11 mouse cellular contexts compared by ENCODE assay signal in the genomic region with DNA sequence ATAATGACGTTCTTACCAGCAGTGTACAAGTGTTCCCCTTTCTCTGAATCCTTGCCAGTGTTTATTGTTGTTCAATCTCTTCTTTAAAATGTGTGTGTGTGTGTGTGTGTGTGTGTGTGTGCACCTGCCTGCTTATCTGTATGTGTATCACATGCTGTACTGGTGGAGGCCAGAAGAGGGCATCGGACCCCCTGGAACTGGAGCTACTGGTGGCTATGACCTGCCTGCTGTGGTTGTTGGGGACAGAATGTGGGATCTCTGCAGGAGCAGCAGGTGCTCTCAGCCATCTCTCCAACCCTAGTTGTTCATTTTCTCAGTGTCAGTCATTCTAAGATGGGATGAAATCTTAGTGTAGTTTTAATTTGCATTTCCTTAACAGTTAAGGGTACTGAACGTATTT.
A peak's percentile ranks its signal among the peaks of the same experiment; 100 is the strongest.
DNase-seq lines count a peak whose midpoint lies in the region; ATAC-seq and TF ChIP-seq lines count a peak whose summit lies in the region.
"Had no signal": no experiment of that assay in that cellular context is flagged by ENCODE, and none has a peak within 500 bp of the region (broad histone marks: within the 10 kb centered on the region; RNA-seq: fewer than 3 reads in every experiment).

No protein-coding gene starts in this region.

- H3K9me3 ChIP-seq in liver, embryonic 14.5 days (ENCODE audit: control insufficient read depth, low read length) = no peaks in the 10 kb centered on the region
- H3K9me3 ChIP-seq in CH12.LX (replicated peaks; ENCODE audit: low read length) = peaks cover 16% of the 10 kb centered on the region
- H3K9me3 ChIP-seq: limb, embryonic 12.5 days had no signal

- peak; percentile 48 for TF ChIP-seq CTCF in liver, embryonic 14.5 days (IDR thresholded peaks at IDR 0.05; ENCODE audit: low read depth)
- peak in 1 of 2 experiments; percentile 34; a peak in 1 of 4 replicates for TF ChIP-seq CTCF in CH12.LX (conservative IDR thresholded peaks at IDR 0.05 in 1 of 2, IDR thresholded peaks at IDR 0.05 in 1 of 2; ENCODE audit: low read depth in 2 of 2, low read length in 2 of 2)

- H3K4me1 ChIP-seq in liver, embryonic 14.5 days (replicated peaks; ENCODE audit: control insufficient read depth in 2 of 2, insufficient read depth in 2 of 2, low read length in 1 of 2) = no peaks in the 10 kb centered on the region
- H3K4me1 ChIP-seq in CH12.LX (ENCODE audit: control insufficient read depth in 1 of 2, insufficient read depth in 2 of 2) = peaks cover 11 to 29% of the 10 kb centered on the region in 2 experiments; a peak in 3 of 4 replicates

- TF ChIP-seq EP300 in liver, embryonic 14.5 days (IDR thresholded peaks at IDR 0.05; ENCODE audit: low read depth) = no peak
- no peak for TF ChIP-seq EP300 in CH12.LX (IDR thresholded peaks at IDR 0.05; ENCODE audit: low read length)

- no peaks in the 10 kb centered on the region for H3K36me3 ChIP-seq in liver, embryonic 14.5 days (replicated peaks; ENCODE audit: control insufficient read depth, insufficient read depth, low read depth)
- no peaks in the 10 kb centered on the region for H3K36me3 ChIP-seq in CH12.LX (replicated peaks in 1 of 2; ENCODE audit: control insufficient read depth in 1 of 2, insufficient read depth in 1 of 2, low read length in 1 of 2)
- H3K36me3 ChIP-seq: limb, embryonic 12.5 days had no signal

- peak; percentile 13 to 18 for DNase-seq in adrenal gland, postnatal 36 days
- no peak for DNase-seq in adrenal gland, postnatal 4 days (ENCODE audit: low spot score in 2 of 2)
- DNase-seq in liver, embryonic 14.5 days (ENCODE audit: low read depth in 3 of 3, low spot score in 3 of 3) = no peak
- DNase-seq in liver (no peak), CH12.LX (ENCODE audit: extremely low read depth) (no peak)
- no peak for DNase-seq in yolk sac, embryonic 10.5 days (ENCODE audit: low spot score)
- no peak for DNase-seq in gastrocnemius, adult 18-20 months (ENCODE audit: low spot score)
- DNase-seq: retina, postnatal 1 day had no signal

- H3K79me2 ChIP-seq in CH12.LX (replicated peaks; ENCODE audit: control insufficient read depth, extremely low read depth, insufficient read depth, poor library complexity, severe bottlenecking) = no peaks in the 10 kb centered on the region

- H3K4me3 ChIP-seq in liver, embryonic 14.5 days (ENCODE audit: insufficient read depth in 1 of 2, low read depth in 2 of 2, low read length in 2 of 2) = no peak overlapping the region
- no peak overlapping the region for H3K4me3 ChIP-seq in CH12.LX (replicated peaks in 1 of 3; ENCODE audit: low read depth in 2 of 3, low read length in 2 of 3, poor library complexity in 1 of 3)
- H3K4me3 ChIP-seq: limb, embryonic 12.5 days had no signal

- in situ Hi-C loops in CH12.LX (cut with MboI; ENCODE audit: low pct_ligation_motif_present, low pct_unique_long_range_greater_than_20kb, low sequenced_read_pairs) = no loop called here

- H3K4me2 ChIP-seq in liver, embryonic 14.5 days (ENCODE audit: low read depth) = no peak overlapping the region
- no peak overlapping the region for H3K4me2 ChIP-seq in CH12.LX (ENCODE audit: insufficient read depth, low read depth, poor library complexity, severe bottlenecking)
- H3K4me2 ChIP-seq: limb, embryonic 12.5 days had no signal

- ATAC-seq in liver, embryonic 14.5 days (ENCODE audit: insufficient read depth) = no peak
- peak; percentile 35; the same call in 1 of the 2 replicates for ATAC-seq in granulocyte monocyte progenitor cell, adult 5-6 weeks (replicated peaks; ENCODE audit: poor library complexity, severe bottlenecking)
- ATAC-seq: intestine, embryonic 16.5 days had no signal

- peak; percentile 10 for TF ChIP-seq RAD21 in CH12.LX (IDR thresholded peaks at IDR 0.05; ENCODE audit: low read depth, low read length)

- H3K27ac ChIP-seq in liver, embryonic 14.5 days = no peak overlapping the region
- H3K27ac ChIP-seq in CH12.LX (ENCODE audit: insufficient read depth, low read depth) = no peak overlapping the region
- H3K27ac ChIP-seq: limb, embryonic 12.5 days had no signal

- WGBS in liver, embryonic 14.5 days (ENCODE audit: insufficient replicate concordance) = 59% methylated on average over 3 of the region's 3 CpGs

- no peaks in the 10 kb centered on the region; the same call in 1 of the 2 replicates for H3K27me3 ChIP-seq in liver, embryonic 14.5 days (ENCODE audit: control insufficient read depth, insufficient read depth, low read length)
- no peaks in the 10 kb centered on the region for H3K27me3 ChIP-seq in CH12.LX (replicated peaks)
- H3K27me3 ChIP-seq: limb, embryonic 12.5 days had no signal

- no peak for TF ChIP-seq POLR2A in CH12.LX (IDR thresholded peaks at IDR 0.05; ENCODE audit: low read depth, low read length)

- dilution Hi-C loops in CH12.LX (cut with MboI; ENCODE audit: extremely low pct_ligation_motif_present, extremely low pct_unique_long_range_greater_than_20kb, low sequenced_read_pairs) = no loop called here

- H3K9ac ChIP-seq in liver, embryonic 14.5 days (replicated peaks) = no peak overlapping the region
- H3K9ac ChIP-seq in CH12.LX (ENCODE audit: insufficient read depth, low read depth) = no peak overlapping the region
- H3K9ac ChIP-seq: limb, embryonic 12.5 days had no signal

TF ChIP-seq in CH12.LX, 34 proteins besides CTCF, POLR2A, EP300 and RAD21:
- TF ChIP-seq GABPA (IDR thresholded peaks at IDR 0.05; ENCODE audit: insufficient replicate concordance, low read depth, low read length) (no peak), KAT2A (IDR thresholded peaks at IDR 0.05; ENCODE audit: insufficient replicate concordance, low read length) (no peak), SMC3 (IDR thresholded peaks at IDR 0.05; ENCODE audit: low read depth, low read length) (peak; percentile 35; the same call in 1 of the 2 replicates), TCF12 (IDR thresholded peaks at IDR 0.05; ENCODE audit: low read depth, low read length) (no peak), TBP (conservative IDR thresholded peaks at IDR 0.05; ENCODE audit: low read depth, low read length) (no peak), ZKSCAN1 (IDR thresholded peaks at IDR 0.05; ENCODE audit: borderline replicate concordance, low read depth, low read length) (no peak), USF2 (conservative IDR thresholded peaks at IDR 0.05; ENCODE audit: low read depth, low read length) (no peak), MXI1 (IDR thresholded peaks at IDR 0.05; ENCODE audit: low read depth, low read length) (no peak), NELFE (IDR thresholded peaks at IDR 0.05; ENCODE audit: low read depth, low read length) (no peak)
TF ChIP-seq in CH12.LX: peak in this region for 1.

Comparison
In these comparisons a context has a peak if more than half of its experiments do, and no peak if none do; other contexts are left out.
1. DNase-seq: peak in adrenal gland, postnatal 36 days (2 of 2); none in adrenal gland, postnatal 4 days (0 of 2), liver, embryonic 14.5 days (0 of 3), liver (single experiment), CH12.LX (single experiment), yolk sac, embryonic 10.5 days (single experiment) and gastrocnemius, adult 18-20 months (single experiment).